Mouse (Mus musculus): Measurements from ENCODE around the gene Ccnk.
A peak's percentile ranks its signal among the peaks of the same experiment; 100 is the strongest.

Ccnk gene

DNA sequence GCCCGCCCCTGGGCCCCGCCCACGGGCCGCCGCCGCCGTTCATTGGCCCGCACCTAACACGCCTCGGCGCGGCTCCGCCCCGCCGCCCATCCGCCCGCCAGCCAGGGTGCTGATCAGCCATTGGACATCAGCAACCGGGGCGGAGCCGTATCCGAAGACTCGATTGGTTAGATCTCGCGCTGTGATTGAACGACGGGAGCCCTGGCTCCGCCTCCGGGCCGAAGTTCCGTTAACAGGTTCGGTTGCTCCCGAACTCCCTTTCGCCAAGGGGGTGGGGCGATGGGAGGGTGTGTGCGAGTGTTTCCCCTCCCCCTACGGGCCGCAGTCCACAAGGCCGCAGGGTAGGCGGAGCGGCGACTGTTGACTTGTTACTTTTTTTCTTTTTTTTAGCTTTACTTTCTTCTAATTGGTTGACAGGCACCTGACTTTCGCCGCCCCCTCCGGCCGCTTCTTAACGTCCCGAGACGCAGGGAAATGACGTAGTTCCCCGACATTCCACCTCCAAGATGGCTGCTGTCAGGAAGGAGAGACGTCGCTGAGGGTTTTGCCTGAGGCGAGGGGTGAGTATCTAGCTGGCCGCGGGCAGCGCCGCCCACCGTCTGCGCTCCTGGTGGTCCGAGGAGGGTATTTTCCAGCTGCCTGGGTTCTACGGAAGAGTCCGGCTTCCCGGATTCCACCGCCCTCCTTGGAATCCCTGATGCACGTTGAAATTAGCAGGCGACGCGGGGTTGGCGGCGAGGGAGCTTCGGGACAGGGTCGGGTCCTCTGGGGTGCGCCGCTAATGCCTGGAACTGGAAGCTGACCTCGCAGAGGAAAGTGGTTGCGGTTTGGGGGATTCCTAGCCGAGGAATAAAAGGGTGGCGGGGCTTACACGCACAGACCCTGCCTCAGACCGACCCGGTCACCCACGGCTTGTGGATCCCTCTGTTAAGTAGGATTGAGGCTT lies at the start of gene Ccnk:
TSS of gene Ccnk (plus strand) at position 259 of the 946 bp plus-strand sequence.
- peak; percentile 99 for DNase-seq

DNA sequence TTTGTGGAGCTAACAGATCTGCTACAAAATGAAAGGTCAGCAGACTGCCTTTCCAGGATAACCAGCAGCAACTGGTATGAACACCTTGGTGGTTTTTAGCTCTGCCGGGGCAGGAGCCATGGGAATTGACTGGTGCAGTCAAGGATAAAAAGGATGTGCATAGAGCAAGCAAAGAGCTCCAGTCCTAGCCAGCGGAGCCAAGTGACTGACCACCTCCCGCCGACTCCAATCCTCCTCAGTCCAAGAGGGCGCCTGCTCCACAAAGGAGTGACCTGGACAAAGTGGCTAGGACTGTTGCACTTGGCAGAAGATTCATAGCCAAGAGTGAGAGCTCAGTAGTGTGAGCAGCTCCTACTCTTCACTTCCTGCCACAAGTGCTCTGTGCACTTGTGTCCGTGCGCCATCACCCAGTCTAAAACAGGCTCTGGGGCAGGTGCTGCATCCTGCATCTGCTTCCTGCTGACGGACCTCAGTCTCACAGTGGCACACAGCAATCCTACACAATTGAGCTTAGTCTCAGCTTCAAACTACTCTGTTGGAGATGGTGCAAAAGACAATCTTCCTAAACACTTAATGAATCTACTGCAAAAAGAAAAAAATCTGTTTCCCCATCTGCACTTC lies 46.8 kb upstream of the Ccnk start:
- peak in 1 of 2 experiments; percentile 15 for DNase-seq

DNA sequence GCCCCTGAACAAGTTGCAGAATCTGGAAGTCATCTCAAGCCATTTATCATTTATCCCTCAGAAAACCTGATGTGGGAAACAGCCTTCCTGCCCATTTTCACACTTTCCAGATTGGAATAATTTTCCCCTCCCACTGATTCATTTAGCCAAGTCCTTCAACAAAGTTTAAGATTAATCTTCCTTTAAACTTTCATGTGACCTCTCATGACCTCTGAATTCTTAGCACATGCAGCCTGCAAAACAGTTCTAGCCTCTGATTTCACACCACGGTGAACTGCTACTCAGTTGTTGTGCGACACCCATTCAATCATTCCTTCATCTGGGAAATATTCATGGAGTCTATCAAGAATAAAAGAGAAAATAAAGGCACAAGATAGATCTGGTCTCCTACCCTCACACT lies 46.2 kb upstream of the Ccnk start:
- DNase-seq: no peak

DNA sequence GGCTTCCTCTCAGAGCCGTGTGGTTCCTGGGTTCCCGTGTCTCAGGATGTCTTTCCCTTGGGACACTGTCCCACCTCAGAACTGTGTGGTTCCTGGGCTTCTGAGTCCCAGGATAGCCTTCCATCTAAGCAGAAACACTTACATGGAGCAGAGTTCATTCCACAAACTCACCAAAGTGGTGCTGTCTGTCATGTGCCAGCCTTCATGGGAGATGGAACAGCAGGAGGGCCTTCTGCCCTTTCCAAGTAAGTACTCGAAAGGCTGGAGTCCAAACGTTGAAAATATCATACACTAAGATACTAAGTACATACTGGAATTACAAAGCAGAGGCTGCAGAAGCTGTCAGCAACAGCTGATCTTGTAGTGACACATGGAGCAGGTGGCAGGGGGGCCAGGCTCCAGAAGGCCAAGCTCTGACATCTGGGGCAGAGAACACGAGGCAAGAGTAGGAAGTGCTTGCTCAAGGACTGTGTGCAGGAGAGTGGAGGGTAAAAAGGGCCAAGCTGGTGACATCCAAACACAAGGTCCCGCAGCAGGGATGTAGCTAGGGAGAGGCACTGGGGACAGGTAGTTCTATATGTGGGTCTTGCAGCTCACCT lies 43.7 kb upstream of the Ccnk start:
- peak in 1 of 2 experiments; percentile 26 for DNase-seq

DNA sequence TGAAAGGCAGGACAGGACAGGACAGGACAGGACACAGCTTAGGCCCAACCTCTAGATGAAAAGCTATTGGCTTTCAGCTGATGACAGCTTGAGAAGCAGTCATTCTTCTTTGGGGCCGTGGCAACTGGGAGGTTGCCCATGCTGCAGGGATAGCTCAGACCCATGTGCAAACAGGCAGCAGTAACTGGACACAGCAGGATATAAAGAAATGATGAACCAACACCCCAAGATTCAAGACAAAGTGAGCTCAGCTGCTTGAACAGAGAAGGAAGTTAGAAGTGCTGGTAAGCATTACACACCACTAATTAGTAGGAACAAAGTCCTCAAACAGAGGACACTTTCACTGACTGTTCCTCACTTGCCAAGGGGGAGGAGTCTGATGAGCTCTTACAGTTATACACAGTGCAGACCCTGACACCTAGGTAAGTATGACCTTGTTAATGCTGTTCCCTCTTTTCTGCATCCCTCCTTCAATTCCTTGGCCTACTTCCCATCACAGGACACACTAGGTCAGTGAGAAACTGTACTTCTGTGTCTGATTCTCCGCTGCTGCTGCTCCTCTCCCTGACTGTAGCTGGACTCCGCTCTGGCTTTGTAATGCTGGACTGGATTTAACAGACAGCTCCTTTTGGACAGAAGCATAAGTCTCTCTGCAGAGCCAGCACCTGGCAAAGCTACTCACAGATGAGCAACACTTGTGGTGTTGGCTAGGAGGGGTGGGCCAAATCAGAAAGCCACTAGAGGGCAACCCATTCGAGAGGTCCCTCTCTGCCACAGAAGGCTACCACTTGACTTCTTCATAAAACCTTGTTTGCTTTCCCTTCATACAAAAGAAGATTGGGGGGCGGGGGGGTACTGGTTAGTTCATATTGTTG lies 35.5 kb upstream of the Ccnk start:
- no peak for DNase-seq

DNA sequence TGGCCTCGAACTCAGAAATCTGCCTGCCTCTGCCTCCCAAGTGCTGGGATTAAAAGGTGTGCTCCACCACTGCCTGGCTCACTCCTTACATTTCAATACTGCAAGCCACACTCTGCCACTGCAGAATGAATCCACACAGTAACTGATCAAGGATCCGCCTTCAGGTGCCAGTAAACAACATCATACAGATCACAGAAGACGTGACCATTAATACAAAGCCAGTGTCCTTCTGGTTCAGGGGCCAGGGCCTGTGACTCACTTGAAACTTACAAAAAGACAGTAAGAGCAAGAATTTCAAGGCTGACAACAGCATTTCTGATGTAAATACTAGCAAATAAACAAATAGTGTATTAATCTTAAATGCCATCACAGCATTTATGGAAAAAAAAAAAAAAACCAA lies 34.2 kb upstream of the Ccnk start:
- DNase-seq: no peak

DNA sequence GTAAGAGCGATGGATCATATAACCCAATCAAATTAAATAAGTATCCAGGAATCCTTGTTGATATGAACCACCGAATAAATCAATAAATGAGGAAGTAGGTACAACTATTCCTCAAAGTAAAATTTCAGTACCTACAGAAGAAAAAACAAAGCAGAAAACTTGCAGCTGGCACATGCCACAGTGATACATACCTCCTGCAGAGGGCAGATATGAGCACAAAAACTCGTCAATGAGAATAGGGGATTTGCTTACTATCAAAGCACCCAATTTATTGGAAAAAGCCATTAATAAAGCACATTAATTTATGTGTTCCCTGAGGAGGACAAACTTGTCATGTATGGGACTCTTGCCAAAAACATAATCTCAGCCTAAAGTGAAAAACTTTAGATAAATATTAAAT lies 29.6 kb upstream of the Ccnk start:
- no peak for DNase-seq

DNA sequence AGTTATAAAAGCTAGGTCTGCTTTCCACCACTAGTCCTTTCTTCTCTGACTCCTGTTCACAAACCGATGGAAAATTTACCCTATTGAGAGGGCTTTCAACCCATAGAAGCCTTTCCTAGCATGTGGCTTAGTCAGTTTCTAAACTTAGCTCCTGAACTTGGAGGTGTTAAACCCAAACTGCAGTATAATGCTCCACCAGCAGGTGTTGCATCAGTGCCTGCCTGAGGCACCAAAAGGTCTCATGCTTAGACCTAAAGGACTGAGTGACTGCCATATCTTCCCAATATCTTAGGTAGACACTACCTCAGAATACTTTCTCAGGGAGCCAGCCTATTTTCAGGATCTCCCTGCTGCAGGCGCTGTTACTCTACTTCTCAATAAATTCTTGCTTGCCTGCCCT lies 26.6 kb upstream of the Ccnk start:
- DNase-seq: no peak

DNA sequence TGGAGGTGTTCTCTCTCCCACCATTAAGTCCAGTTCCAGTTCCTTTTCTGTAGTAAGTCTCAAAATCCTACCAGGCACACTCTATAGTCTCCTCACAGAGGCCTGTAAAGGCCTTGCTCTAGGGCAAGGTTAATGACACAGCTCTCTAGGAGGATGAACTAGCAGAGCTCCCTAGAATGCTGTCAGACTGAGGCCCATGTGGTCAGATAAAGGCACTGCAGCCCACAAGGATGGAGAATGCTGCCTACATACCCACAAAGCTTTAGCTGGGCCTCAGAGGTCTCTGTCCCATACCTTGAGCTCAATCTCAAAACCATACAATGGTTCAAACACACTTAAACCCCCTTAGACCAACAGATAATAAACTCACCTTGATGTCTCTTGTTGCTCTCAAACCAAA lies 19.5 kb upstream of the Ccnk start:
- no peak for DNase-seq

DNA sequence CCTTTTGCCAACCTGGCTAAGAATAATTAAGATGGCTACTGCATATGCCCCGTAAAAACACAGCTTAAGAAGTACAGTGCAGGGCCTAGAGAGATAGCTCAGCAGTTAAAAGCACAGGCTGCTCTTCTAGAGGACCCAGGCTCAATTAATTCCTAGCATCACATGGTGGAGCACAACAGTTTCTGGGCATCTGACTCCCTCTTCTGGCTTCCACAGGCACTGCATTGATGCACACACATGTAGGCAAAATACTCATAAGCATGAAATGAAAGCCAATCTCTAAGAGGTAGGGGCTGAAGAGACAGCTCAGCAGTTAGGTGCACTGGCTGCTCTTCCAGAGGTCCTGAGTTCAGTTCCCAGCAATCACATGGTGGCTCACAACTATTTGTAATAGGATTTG lies 17.3 kb upstream of the Ccnk start:
- DNase-seq: no peak

DNA sequence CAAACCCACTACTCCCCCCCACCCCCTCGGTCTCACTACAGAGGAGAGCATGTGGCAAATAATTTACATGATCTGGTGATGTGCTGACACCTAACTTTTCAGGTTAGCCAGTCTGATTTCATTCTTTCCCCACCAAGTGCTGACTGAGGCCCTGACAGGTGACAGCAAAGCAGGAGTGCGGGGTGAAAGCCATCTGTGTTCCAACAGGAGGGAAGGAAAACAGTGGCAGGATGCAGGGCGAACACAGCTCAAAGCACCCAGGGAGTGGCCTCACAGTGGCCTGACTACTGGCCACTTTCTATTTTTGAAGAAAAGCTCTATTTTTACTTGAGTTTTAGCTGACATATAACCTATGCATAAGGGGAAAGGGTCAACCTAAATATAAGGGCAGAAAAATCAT lies 15.7 kb upstream of the Ccnk start:
- peak; percentile 22 to 24 for DNase-seq

DNA sequence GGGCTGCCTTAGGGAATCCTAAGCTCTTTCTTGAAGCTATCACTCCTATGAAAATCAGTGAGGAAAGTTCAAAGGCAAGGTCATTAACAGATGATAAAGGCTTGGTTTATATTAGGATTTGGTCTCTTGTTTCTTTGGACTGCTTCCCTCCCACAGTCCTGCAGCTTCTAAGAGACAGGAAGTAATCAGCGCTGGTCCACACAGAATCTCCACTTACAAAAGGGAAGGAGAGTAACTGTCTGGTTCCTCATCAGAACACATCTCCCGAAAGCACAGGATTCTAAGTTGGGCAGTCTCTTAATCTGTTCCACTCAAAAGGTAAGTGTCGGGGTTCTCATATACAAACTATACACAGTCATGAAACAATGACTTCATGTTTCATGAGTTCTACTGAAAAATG lies 10.5 kb upstream of the Ccnk start:
- DNase-seq: no peak

DNA sequence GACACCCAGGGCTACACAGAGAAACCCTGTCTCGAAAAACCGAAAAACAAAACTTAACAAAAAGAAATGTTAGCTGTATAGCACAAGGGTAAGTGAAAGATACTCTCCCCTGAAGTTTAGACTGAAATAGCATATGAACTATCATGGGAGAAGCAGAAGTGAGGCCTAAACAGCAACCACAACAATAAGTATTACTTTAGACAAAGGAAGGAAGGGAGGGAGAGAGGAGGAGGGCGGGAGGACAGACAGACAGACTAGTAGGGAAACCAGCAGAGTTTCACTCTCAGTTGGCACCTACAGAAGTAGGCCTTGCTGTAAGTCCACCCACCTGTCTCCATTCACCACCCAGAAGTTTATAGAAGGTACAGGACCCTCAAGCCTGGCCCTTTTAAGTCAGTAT lies 8.9 kb upstream of the Ccnk start:
- no peak for DNase-seq

DNA sequence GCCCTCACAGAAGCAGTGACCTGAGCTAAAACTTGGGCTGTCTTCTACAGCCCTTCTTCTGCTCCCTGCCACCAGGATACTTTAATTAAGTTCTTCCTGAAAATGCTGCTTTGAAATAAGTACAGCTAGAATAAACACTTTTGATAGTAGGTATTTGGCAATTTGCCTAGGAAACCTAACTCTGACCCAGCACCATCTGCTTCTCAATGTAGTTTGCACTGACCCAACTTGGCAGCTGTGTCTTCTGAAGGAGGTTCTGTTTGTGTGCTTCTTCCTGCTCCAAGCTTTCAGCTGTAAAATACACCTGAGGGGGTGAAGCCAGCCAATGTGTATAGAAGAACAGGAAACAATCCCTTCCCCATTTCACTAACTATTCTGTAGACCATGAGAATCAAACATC lies 8.0 kb upstream of the Ccnk start:
- no peak for DNase-seq

DNA sequence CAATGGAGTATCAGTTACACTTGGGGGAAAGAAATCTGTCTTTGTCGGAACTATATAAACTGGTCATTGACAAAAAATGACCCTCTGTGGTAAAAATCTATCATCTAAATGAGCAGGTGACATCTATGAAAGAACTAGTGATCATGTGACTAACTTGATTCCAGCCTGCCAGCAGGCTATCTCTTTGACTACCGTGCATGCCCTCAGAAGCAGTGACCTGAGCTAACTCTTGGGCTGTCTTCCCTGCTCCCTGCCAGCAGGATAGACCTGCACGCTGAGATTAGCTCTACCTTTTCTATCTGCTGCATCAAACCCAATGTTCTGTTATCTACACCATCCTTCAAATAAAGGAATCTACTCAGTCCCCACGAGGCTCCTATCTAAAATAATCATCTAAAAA lies 6.7 kb upstream of the Ccnk start:
- no peak for DNase-seq

DNA sequence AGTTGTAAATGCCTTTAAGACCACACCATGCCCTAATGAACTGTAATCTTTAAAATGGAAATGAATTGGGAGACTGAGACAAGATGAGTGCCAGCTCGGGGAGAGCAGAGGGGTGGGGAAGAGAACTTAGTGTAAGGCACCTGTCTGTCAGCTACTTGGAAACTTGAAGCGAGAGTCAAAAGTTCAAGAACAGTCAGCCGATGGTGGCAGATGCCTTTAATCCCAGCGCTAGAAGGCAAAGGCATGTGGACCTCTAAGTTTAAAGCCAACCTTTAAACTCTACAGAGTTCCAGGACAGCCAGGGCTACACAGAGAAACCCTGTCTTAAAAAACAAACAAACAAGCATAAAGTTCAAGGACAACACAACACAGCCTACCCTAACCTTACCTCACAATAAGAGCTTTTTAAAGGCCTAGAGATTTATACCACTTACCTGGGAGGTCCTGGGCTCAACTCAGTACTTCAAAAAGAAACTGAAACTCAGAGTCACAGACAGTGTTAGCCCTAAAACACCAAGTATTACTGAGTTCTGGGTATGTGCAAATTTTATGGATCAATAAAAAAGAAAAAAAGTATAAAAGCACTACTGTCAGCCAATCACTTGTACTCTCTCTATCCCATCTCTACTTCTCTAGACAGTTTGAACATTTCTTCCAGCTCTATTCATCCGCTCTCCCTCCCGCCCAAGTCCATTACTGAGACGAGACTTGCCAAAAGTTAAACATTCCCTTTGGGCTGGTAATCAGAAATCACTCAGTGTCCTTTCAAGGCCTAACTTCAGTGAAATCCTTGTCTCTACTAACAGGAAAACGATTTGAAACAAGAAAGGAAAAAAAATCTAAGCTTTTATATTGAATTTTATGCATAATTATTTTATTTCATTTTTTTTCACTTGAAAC lies 4.5 kb upstream of the Ccnk start:
- DNase-seq: no peak

DNA sequence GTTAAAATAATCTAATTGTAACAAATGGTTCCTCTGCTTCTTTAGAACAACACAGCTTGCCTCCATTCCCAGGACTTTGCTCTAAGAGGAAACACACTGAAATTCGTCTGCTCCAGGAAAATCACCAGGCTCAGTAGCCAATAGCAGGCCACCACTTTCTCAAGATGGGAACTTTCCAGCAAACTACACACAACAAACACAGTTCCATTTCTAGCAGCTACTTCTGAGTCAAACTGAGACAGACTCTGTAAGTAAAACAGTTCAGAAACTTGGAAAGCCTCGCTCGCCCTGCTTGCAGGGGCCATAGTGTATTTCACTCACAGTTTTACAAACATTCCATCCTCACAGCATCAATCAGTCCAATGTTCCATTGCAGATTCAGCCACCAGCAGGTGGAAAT lies 3.0 kb upstream of the Ccnk start:
- DNase-seq: no peak

DNA sequence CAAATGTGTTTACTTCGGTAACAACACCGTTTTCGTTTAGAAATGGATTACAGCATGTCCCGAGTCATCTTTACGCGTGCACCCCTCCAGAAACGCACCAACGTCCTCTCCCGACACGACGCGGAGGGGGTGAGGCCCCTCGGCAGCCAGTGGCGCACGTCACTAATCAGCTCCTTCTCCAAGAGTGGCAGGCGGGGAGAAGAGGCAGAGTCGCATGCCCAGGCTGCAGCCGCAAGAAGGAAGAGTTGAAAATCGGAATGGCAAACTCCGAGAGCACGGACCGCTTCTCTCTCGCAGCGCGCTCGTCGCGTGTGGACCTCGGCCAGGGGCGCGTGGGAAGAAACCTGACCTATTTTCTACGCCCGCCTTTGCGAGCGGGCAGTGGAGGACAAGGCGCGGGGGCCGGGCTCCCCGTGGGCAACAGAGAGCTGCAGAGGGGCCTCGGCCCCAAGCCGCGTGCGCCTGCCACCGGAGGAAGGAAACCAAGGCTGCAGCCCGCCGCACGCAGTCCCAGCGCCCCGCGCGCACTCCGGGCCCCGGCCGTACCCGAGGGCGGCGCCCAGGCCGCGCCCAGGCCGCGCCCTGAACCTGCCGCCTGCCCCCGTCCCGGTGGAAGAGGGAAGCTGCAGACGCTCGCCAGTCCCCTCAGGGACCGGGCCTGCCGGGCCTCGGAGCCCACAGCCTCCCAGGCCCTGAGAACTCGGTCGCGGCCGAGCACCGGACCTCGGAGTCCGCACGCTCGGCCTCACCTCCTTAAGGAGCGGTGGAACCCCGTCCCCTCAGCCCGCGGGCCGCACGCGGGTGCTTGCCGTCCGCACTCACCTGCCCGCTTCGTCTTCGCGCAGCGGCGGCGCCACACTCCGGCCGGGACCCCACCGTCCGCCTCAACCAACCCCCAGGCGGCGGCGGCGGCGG lies 791 bp upstream of the Ccnk start:
- DNase-seq: peak; percentile 52 to 61

DNA sequence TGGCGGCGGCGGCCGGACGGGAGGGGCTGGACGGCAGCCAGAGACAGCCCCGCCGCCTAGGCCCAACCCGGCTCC lies 296 bp upstream of the Ccnk start, which contains the start of gene Setd3:
TSS of gene Setd3 (minus strand) at position 69 of the 75 bp plus-strand sequence.
- DNase-seq: no peak

DNA sequence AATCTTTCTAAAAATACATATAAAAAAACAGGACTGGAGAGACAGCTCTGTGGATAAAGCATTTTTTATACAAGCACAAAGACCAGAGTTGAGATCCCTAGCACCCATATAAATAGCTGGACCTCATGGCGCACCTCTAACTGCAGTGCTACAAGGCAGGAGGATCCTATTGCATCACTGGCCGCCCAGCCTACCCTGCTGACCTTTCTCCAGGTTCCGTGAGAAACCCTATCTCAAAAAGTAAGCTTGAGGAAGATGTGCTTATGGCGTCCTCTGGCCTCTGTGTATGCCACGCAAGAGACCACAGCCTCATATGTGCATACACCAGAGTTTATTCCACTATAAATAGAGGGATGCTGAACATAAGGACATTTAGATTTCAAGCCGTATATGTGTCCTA lies 2.3 kb downstream of the Ccnk start:
- DNase-seq: no peak

DNA sequence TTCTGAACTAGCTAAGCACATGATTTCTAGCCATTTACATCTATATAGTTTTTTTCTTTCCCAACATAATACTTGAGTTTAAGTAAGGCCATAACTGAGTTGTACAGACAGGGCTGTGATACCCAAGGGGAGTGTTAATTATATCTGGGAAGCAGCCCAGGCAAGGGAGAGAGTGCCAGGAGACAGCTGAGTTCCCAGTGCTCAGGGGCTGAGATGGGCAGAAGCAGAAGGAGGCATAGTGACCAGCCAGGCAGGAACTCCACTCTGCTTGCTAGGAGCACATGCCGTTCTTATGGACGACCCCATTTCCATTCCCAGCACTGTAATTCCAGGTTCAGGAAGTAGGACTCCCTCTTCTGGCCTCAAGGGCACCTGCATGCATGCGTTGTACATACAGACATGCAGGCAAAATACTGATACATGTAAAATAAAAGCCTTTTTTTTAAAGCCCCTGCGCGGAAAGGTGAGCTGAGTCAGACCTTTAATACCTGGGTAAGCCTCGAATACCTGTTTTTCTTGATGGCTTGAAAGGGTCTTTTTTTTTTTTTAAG lies 8.2 kb downstream of the Ccnk start:
- DNase-seq: peak in 1 of 2 experiments; percentile 19
